Mouse (Mus musculus) brain, embryonic 18.5 days (tissue): Measurements from ENCODE around the gene Sec14l4.
"Not testable (repeated sequence)": the region's sequence is repeated elsewhere in the genome, so short reads cannot be mapped to it uniquely, and the experiment has no call there.

ENCODE experiments used
- DNase-seq: peaks from one replicate; pipeline ENCODE4 v3.0.0-alpha.2; 2012; ENCODE audit warnings: low read depth, low spot score

Gene Sec14l4

GRCm38 (mm10) chr11:4031126-4031941, at the start of gene Sec14l4:
Sec14l4 (plus strand) TSS chr11:4031462.
- DNase-seq, result no peak

GRCm38 (mm10) chr11:3981536-3981935, 49.7 kb upstream of the Sec14l4 start:
- no peak for DNase-seq

- no peak for DNase-seq
Measured at GRCm38 (mm10) chr11:3982275-3983209, 48.7 kb upstream of the Sec14l4 start.

GRCm38 (mm10) chr11:3983291-3983862, 47.9 kb upstream of the Sec14l4 start, which contains the start of gene Gal3st1:
Gal3st1 (plus strand) TSS chr11:3983636.
- no peak for DNase-seq

- DNase-seq, result no peak
Measured at GRCm38 (mm10) chr11:3983863-3984745, 47.2 kb upstream of the Sec14l4 start.

- DNase-seq, result no peak
Measured at GRCm38 (mm10) chr11:3989748-3990147, 41.5 kb upstream of the Sec14l4 start.

- no peak for DNase-seq
Measured at GRCm38 (mm10) chr11:3993132-3993531, 38.1 kb upstream of the Sec14l4 start.

GRCm38 (mm10) chr11:3993914-3994313, 37.3 kb upstream of the Sec14l4 start:
- DNase-seq, result no peak

- no peak for DNase-seq
Measured at GRCm38 (mm10) chr11:3995511-3995910, 35.8 kb upstream of the Sec14l4 start.

GRCm38 (mm10) chr11:3996840-3997239, 34.4 kb upstream of the Sec14l4 start:
- DNase-seq, result no peak

GRCm38 (mm10) chr11:3997978-3998720, 33.1 kb upstream of the Sec14l4 start:
- DNase-seq, result no peak

GRCm38 (mm10) chr11:3999547-3999946, 31.7 kb upstream of the Sec14l4 start:
- DNase-seq, result no peak

GRCm38 (mm10) chr11:4001603-4002002, 29.7 kb upstream of the Sec14l4 start:
- DNase-seq, result no peak

GRCm38 (mm10) chr11:4005220-4005805, 25.9 kb upstream of the Sec14l4 start:
- no peak for DNase-seq

- DNase-seq, result no peak
Measured at GRCm38 (mm10) chr11:4006462-4006861, 24.8 kb upstream of the Sec14l4 start.

- no peak for DNase-seq
Measured at GRCm38 (mm10) chr11:4012616-4013015, 18.6 kb upstream of the Sec14l4 start.

GRCm38 (mm10) chr11:4015796-4016195, 15.5 kb upstream of the Sec14l4 start:
- not testable (repeated sequence) for DNase-seq

- not testable (repeated sequence) for DNase-seq
Measured at GRCm38 (mm10) chr11:4022111-4022510, 9.2 kb upstream of the Sec14l4 start.

- DNase-seq, result no peak
Measured at GRCm38 (mm10) chr11:4023321-4023720, 7.9 kb upstream of the Sec14l4 start.

- no peak for DNase-seq
Measured at GRCm38 (mm10) chr11:4027066-4027465, 4.2 kb upstream of the Sec14l4 start.
